Mouse (Mus musculus) ovary, adult 2 months (tissue): ENCODE results near the gene Nt5c3. TPM values are rescaled to one million over a fixed set of nuclear protein-coding genes. Genes with fewer than 3 reads are reported as not detected.

ENCODE experiments used
- polyA plus RNA-seq: library from polyadenylated mRNA; depleted of rRNA; stranded (reverse); fragments of >200 nt; gene quantifications from 2 replicates; pipeline ENCODE4 v1.2.3, GENCODE M21; 2012; rRNA removed

The Nt5c3 gene
- polyA plus RNA-seq, result 6.0 and 19.5 TPM in 2 replicates

DNA sequence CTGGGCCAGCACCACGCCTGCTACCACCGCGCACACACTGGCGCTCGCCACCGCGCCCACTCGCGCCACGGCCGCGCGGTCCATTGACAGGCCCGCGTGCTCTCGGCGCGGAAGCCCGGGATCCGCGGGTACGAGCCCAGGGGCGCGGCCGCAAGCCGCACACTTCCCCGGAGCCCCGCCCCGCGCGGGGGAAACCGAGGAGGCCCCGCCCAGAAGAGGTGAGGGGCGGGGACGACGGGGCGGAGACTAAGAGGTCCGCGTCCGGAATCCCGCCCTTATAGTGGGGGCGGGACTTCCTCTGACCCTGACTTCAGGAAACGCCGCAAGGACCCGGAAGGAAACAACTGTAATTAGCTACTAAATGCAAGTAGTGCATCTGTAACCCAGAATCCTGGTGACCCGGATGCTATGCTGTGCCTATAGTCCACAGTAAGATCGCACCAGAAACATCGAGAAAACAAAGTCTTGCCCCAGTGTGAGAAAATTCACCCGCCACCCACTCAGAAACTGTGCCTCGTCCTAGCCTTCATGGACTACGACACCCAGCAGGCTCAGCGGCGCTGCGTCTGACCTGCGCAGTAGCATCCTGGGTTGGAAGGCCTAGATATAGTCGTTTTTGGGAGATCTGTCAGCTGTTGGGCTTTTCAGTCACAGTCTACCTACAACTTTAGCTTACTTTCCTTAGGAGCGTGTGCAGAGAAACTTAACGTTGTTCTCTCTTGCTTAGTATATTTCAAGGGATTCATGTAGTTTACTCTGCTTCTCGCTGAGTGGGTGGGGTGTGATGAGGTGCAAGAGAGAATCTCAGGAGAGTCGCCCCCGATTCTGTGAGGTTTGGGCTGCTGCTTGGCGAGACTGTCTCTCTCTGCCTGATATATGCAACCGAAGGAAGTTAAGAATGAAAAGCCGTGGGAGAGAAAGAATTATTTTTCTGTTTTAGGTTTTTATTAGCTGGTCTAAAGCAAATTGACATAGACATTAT lies at the start of gene Nt5c3, which contains the start of gene Vmn1r4:
TSS of gene Nt5c3 (minus strand) at position 207 of the 982 bp plus-strand sequence.
TSS of gene Vmn1r4 (plus strand) at position 290 of the 982 bp plus-strand sequence.

DNA sequence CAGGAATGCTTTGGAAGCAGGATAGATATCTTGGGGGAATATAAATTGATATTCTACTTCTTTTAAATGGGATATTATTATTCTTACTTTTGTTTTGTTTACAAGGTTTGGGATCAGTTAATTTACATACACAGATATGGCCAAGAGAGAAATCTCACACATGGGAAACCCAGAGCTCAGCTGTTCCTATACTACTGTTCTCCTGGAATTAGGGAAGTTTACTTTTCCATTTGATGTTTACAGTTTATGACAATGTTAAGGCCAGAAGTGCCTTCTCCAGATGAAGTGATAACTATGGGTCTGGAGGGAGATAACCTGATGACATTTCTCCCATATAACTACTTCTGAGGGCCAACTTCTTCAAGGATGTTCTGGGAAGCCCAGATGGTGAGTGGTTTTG lies 46.2 kb upstream of the Nt5c3 start, which contains the start of gene Vmn1r5:
TSS of gene Vmn1r5 (plus strand) at position 301 of the 400 bp plus-strand sequence.

Other genes starting within 250 kb of the Nt5c3 start
- gene Lsm5, start 219.2 kb downstream of the Nt5c3 start, polyA plus RNA-seq, result 0.59 and 0.96 TPM in 2 replicates
- gene Avl9, start 209.0 kb downstream of the Nt5c3 start, polyA plus RNA-seq, result 7.6 and 9.6 TPM in 2 replicates
- gene Kbtbd2, start 126.1 kb downstream of the Nt5c3 start, polyA plus RNA-seq, result 10.5 and 11.0 TPM in 2 replicates
- gene Fkbp9, start 91.9 kb downstream of the Nt5c3 start, polyA plus RNA-seq, result 75.3 and 78.0 TPM in 2 replicates
- not detected in 2 replicates for gene Vmn1r4, start 83 bp upstream of the Nt5c3 start, polyA plus RNA-seq
- not detected in 2 replicates for gene Vmn1r5, start 46.3 kb upstream of the Nt5c3 start, polyA plus RNA-seq
- gene Vmn1r6, start 73.3 kb upstream of the Nt5c3 start, polyA plus RNA-seq, result not detected in 2 replicates
- not detected in 2 replicates for gene Vmn1r7, start 101.4 kb upstream of the Nt5c3 start, polyA plus RNA-seq
- not detected in 2 replicates for gene Vmn1r8, start 108.4 kb upstream of the Nt5c3 start, polyA plus RNA-seq
- not detected in 2 replicates for gene Vmn1r9, start 142.9 kb upstream of the Nt5c3 start, polyA plus RNA-seq
- not detected in 2 replicates for gene Vmn1r10, start 185.5 kb upstream of the Nt5c3 start, polyA plus RNA-seq
- not detected in 2 replicates for gene Vmn1r11, start 209.5 kb upstream of the Nt5c3 start, polyA plus RNA-seq
- gene Vmn1r12, start 233.0 kb upstream of the Nt5c3 start, polyA plus RNA-seq, result not detected in 2 replicates